Mouse (Mus musculus) testis, adult 2 months (tissue): ENCODE measurements around the gene Gtf2i. TPM values are rescaled to one million over a fixed set of nuclear protein-coding genes. Genes with fewer than 3 reads are reported as not detected.

Experiments
- H3K27ac ChIP-seq: fragments of 200-500 bp; 2 replicates; pipeline ENCODE4 v1.5.1; 2012; ENCODE audit warnings: low read depth, low read length; ENCODE audit not compliant: control insufficient read depth, insufficient read depth
- H3K27me3 ChIP-seq: fragments of 200-500 bp; 2 replicates; pipeline ENCODE4 v1.6.1; 2012; ENCODE audit warnings: mild to moderate bottlenecking, low read length, moderate library complexity; ENCODE audit not compliant: control insufficient read depth, insufficient read depth
- H3K36me3 ChIP-seq: fragments of 200-500 bp; 2 replicates; pipeline ENCODE4 v1.6.1; 2012; ENCODE audit warnings: mild to moderate bottlenecking, low read length; ENCODE audit not compliant: control insufficient read depth, insufficient read depth
- H3K4me1 ChIP-seq: fragments of 200-500 bp; 2 replicates; pipeline ENCODE4 v1.6.1; 2012; ENCODE audit warnings: low read length; ENCODE audit not compliant: control insufficient read depth, insufficient read depth
- H3K4me3 ChIP-seq: fragments of 200-500 bp; 2 replicates; pipeline ENCODE4 v1.5.1; 2012; ENCODE audit warnings: low read depth, mild to moderate bottlenecking, low read length, moderate library complexity, mixed read lengths; ENCODE audit not compliant: control insufficient read depth
- CTCF ChIP-seq: fragments of 200-500 bp; IDR thresholded peaks from 2 replicates; pipeline ENCODE4 v1.5.1; 2012; ENCODE audit warnings: low read depth, mild to moderate bottlenecking, inconsistent platforms, low read length, moderate library complexity; ENCODE audit not compliant: control insufficient read depth, insufficient read depth, insufficient replicate concordance
- POLR2A ChIP-seq: fragments of 200-500 bp; IDR thresholded peaks from 2 replicates; pipeline ENCODE4 v1.6.1; 2012; ENCODE audit warnings: low read depth, mild to moderate bottlenecking, inconsistent platforms, low read length, moderate library complexity; ENCODE audit not compliant: control insufficient read depth
- polyA plus RNA-seq: library from polyadenylated mRNA; depleted of rRNA; stranded (reverse); fragments of >200 nt; gene quantifications from 2 replicates; pipeline ENCODE4 v1.2.3, GENCODE M21; 2012

The Gtf2i gene
- polyA plus RNA-seq, 1 experiment: 79.9 TPM

DNA sequence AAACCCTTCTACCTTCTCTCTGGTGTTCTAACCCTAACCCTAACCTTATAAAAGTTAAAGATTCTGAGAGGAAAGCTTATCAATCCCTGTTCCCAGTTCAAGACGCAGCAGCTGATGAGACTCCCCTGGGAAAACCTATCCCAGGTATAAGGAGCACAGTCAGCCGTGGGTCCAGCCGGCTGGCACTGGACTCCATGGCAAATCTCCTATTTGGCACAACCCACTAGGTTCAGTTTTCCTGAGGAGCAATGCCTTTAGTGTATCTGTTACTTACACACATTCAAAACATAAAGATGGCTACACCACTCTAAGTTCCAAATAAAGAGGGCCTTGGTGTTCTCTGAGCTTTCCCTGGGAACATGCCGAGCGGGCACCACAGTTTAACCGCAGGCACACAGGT, 23.5 kb downstream of the Gtf2i start:
- H3K4me1 ChIP-seq: no peaks in the 10 kb centered on the region
- H3K36me3 ChIP-seq: peaks cover 8% of the 10 kb centered on the region
- no peak overlapping the region for H3K4me3 ChIP-seq
- H3K27ac ChIP-seq: no peak overlapping the region
- no peak for TF ChIP-seq CTCF
- TF ChIP-seq POLR2A: no peak
- H3K27me3 ChIP-seq: no peaks in the 10 kb centered on the region

DNA sequence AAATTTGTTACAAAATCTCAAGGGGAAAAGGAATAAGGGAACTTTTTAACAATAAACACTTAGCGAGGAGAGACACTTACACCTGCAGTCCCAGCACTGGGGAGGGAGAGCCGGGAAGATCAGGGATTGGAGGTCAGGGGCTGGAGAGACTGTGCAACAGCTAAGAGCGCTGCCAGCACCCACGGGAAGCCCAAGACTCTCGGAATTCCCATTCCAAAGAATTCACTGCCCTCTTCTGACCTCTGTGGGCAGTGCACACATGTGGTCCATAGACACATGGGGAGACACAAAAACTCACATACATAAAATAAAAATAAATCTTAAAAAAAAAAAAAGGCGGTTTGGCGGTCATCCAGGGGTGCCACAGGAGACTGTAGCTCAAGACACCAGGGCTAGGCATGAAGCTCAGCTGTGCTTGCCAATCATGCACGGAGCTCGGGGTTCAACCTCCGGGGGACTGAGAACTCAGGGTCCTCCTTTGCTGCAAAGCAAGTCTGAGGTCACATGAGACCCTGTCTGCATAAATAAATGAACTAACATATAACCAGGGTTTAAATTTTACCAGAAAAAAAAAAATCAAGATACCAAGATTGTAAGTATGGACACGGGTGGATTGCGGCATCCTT, 24.5 kb downstream of the Gtf2i start:
- TF ChIP-seq POLR2A: no peak
- no peak for TF ChIP-seq CTCF
- Histone ChIP-seq H3K4me1 (no peaks in the 10 kb centered on the region), H3K36me3 (peaks cover 10% of the 10 kb centered on the region), H3K4me3 (no peak overlapping the region), H3K27ac (no peak overlapping the region), H3K27me3 (no peaks in the 10 kb centered on the region)

DNA sequence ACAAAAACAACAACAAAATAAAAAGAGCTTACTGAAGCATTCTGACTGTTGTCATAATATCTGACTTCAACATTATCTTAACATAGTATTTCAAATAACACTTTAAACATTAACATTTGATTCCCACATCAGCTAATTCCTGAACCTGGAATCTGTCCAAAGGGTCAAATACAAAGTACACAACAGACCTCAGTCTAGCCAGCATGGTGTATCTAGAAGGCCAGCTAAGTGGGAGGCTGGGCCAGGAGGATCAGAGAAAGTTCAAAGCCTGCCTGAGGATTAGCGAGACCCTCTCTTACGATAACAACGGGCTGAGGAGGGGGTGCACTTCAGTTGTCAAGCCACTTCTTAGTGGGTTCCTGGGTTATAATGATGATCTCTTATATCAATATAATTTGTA, 26.5 kb downstream of the Gtf2i start:
- Histone ChIP-seq H3K36me3 (peaks cover 10% of the 10 kb centered on the region), H3K27me3 (no peaks in the 10 kb centered on the region), H3K4me3 (no peak overlapping the region), H3K27ac (no peak overlapping the region), H3K4me1 (no peaks in the 10 kb centered on the region)
- TF ChIP-seq CTCF (no peak), POLR2A (no peak)

DNA sequence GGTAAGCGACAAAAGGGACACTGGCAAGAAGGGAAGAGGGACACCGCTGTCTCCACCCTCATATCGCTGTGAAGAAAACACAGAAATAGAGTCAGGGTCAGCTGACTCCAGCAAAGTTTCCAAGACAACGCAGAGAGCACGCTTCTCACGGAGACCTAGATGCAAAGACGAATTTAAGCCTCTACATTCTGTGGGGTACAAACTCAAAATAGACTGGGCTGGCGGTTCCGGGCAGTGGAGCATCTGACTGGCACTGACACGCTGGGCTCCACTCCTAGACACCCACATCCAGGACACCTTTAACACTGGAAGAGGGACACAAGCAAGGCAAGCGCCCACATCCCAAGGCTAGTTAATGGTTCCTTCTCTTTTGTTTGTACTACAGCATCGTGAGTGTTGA, 29.6 kb downstream of the Gtf2i start:
- TF ChIP-seq CTCF (no peak), POLR2A (no peak)
- no peak overlapping the region for H3K4me3 ChIP-seq
- H3K27ac ChIP-seq: no peak overlapping the region
- H3K36me3 ChIP-seq: peaks cover 9% of the 10 kb centered on the region
- no peaks in the 10 kb centered on the region for H3K27me3 ChIP-seq
- no peaks in the 10 kb centered on the region for H3K4me1 ChIP-seq

DNA sequence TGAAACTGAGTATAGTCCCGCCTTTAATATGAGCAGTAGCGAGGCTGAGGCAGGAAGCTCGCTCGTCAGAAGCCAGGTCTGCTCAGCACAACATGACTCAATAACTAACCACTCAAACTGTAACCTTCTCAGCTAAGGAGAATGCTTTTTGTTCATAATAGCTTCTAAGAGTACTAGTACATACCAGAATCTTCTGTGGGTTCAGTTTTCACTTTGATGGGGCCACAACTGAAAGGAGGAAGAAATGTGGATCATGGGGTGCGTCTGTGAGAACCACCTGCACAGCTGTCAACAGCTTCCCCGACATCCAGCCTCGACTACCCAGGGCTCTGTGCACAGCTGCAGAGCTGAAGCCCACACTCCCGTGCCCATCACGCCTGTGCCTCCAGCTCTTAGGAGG, 32.0 kb downstream of the Gtf2i start:
- H3K4me3 ChIP-seq: no peak overlapping the region
- TF ChIP-seq CTCF: no peak
- no peak for TF ChIP-seq POLR2A
- H3K27me3 ChIP-seq: no peaks in the 10 kb centered on the region
- H3K4me1 ChIP-seq: no peaks in the 10 kb centered on the region
- peaks cover 7% of the 10 kb centered on the region for H3K36me3 ChIP-seq
- H3K27ac ChIP-seq: no peak overlapping the region

DNA sequence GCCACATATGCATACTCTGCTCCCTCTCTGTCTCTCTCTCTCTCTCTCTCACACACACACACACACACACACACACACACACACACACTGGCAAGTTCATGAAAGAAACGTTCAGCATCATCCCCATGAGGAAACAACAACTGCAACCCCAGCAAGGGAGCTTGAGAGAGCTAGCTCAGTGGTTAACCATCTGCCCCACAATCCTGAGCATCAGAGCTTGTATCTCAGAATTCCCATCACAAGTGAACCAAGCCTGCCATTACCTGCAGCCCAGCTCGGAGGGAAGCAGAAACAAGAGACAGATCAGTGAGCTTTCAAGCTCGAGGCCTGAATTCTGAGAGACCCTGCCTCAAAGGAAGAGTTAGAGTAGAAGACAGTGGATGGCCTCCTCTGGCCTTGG, 32.5 kb downstream of the Gtf2i start:
- peaks cover 7% of the 10 kb centered on the region for H3K36me3 ChIP-seq
- H3K27ac ChIP-seq: no peak overlapping the region
- TF ChIP-seq POLR2A (no peak), CTCF (no peak)

DNA sequence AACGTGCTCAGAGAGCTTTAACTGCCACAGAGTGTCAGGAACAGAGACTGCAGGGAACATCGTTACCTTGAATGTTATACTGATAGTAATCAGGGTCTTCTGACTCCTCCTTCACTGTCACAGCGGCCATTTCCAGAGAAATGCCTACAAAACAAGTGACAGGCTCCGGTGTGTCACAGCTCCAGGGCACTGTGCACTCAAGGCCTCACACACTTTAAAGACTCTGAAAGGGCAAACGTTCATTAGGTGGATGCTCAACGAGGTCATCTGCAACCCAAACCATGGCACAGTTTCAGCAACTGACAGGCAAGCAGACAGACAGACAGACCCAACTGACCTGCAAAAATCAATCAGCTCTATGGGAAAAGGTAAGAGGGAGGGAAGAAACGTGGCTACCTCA, 35.2 kb downstream of the Gtf2i start:
- TF ChIP-seq CTCF (no peak), POLR2A (no peak)
- Histone ChIP-seq H3K36me3 (no peaks in the 10 kb centered on the region; the same call in 1 of the 2 replicates), H3K27ac (no peak overlapping the region)

More for the DNA sequence above, 32.5 kb downstream of the Gtf2i start:
- Histone ChIP-seq H3K4me3 (no peak overlapping the region), H3K4me1 (no peaks in the 10 kb centered on the region), H3K27me3 (no peaks in the 10 kb centered on the region)

DNA sequence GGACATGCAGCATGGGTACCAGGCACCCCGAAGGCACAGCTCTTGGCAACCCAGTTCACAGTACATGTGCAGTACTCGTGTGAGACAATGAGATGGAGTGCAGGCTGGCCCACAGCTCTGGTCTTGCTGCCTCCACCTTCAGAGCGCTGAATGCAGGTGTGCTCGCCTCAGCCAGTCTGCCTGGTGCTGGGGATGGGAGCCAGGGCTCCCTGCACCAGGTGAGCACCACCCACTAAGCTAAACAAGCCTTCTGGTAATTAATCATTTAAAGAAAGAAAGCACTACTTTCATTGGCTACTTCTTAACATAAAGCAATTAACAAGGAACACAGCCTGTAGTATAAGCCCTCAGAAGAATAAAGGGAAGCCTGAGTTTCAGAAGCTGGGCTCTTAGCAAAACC, 37.5 kb downstream of the Gtf2i start:
- Histone ChIP-seq H3K27ac (no peak overlapping the region), H3K4me3 (no peak overlapping the region), H3K27me3 (no peaks in the 10 kb centered on the region), H3K4me1 (no peaks in the 10 kb centered on the region), H3K36me3 (no peaks in the 10 kb centered on the region; the same call in none of the 2 replicates)
- TF ChIP-seq CTCF: no peak
- TF ChIP-seq POLR2A: no peak

More for the DNA sequence above, 35.2 kb downstream of the Gtf2i start:
- H3K27me3 ChIP-seq: no peaks in the 10 kb centered on the region
- H3K4me3 ChIP-seq: no peak overlapping the region
- no peaks in the 10 kb centered on the region for H3K4me1 ChIP-seq
